Comparison of ENCODE assay signal across 19 mouse cellular contexts in genomic region chr17:47273309-47273708, GRCm38 (mm10).
DNase-seq lines count a peak whose midpoint lies in the region; ATAC-seq and TF ChIP-seq lines count a peak whose summit lies in the region.
"Had no signal": no experiment of that assay in that cellular context is flagged by ENCODE, and none has a peak within 500 bp of the region (broad histone marks: within the 10 kb centered on the region; RNA-seq: fewer than 3 reads in every experiment).

No protein-coding gene starts in this region.

- no peak for TF ChIP-seq CTCF in MEL (IDR thresholded peaks at IDR 0.05 in 2 of 3, conservative IDR thresholded peaks at IDR 0.05 in 1 of 3; ENCODE audit: control insufficient read depth in 1 of 3, insufficient read depth in 1 of 3, low read depth in 2 of 3, low read length in 3 of 3, poor library complexity in 1 of 3, severe bottlenecking in 1 of 3)

- TF ChIP-seq RAD21 in MEL (IDR thresholded peaks at IDR 0.05; ENCODE audit: low read depth, low read length): no peak

- H3K4me1 ChIP-seq in MEL (ENCODE audit: control insufficient read depth in 1 of 2, insufficient read depth in 2 of 2, low read length in 2 of 2): peaks cover 0 to 17% of the 10 kb centered on the region in 2 experiments; a peak in 3 of 4 replicates
- peaks cover 24% of the 10 kb centered on the region for H3K4me1 ChIP-seq in liver, embryonic 16.5 days (ENCODE audit: control insufficient read depth, low read depth, low read length)
- H3K4me1 ChIP-seq: hindbrain, embryonic 12.5 days had no signal

- no peak for TF ChIP-seq POLR2A in MEL (IDR thresholded peaks at IDR 0.05; ENCODE audit: control insufficient read depth in 1 of 2, insufficient read depth in 1 of 2, low read depth in 1 of 2, low read length in 2 of 2, poor library complexity in 1 of 2)

- H3K79me2 ChIP-seq in MEL (ENCODE audit: control insufficient read depth, insufficient read depth, low read length, poor library complexity): no peaks in the 10 kb centered on the region

- no peak overlapping the region for H3K9ac ChIP-seq in MEL (ENCODE audit: control insufficient read depth, low read depth, low read length, poor library complexity, severe bottlenecking)
- no peak overlapping the region for H3K9ac ChIP-seq in liver, embryonic 16.5 days (ENCODE audit: low read depth, low read length)
- H3K9ac ChIP-seq: hindbrain, embryonic 12.5 days had no signal

- H3K9me3 ChIP-seq in MEL (replicated peaks; ENCODE audit: insufficient read depth, low read length): no peaks in the 10 kb centered on the region
- no peaks in the 10 kb centered on the region for H3K9me3 ChIP-seq in liver, embryonic 16.5 days (replicated peaks; ENCODE audit: control insufficient read depth, low read length)
- H3K9me3 ChIP-seq: hindbrain, embryonic 12.5 days had no signal

- no peaks in the 10 kb centered on the region for H3K27me3 ChIP-seq in MEL (ENCODE audit: control insufficient read depth in 1 of 2, insufficient read depth in 2 of 2, low read length in 2 of 2)
- no peaks in the 10 kb centered on the region for H3K27me3 ChIP-seq in liver, embryonic 16.5 days (ENCODE audit: control insufficient read depth, insufficient read depth, low read depth, low read length)
- H3K27me3 ChIP-seq: hindbrain, embryonic 12.5 days had no signal

- peak; percentile 77 for DNase-seq in MEL (ENCODE audit: low read depth, low spot score)
- DNase-seq in MEL-GATA-1-ER (ENCODE audit: extremely low read depth, low read depth): peak; percentile 77
- no peak for DNase-seq in cerebellum, postnatal 25 days
- DNase-seq in adrenal gland, postnatal 25 days: no peak
- DNase-seq in adrenal gland, adult 8-10 months: no peak
- DNase-seq: cerebellum, adult 9-10 months; heart, adult 18-20 months; kidney, adult 2 months; kidney, postnatal 14 days; lung, postnatal 14 days; retina, postnatal 1 day; right cerebral cortex, postnatal 4 days had no signal

- TF ChIP-seq EP300 in MEL (IDR thresholded peaks at IDR 0.05; ENCODE audit: low read depth in 1 of 2, low read length in 2 of 2): peak; percentile 68 to 77

- 0 out of 2 replicates have a peak, but pooled peaks have one; percentile 21 for ATAC-seq in granulocyte monocyte progenitor cell, adult 5-6 weeks (replicated peaks; ENCODE audit: poor library complexity, severe bottlenecking)
- ATAC-seq in liver, embryonic 16.5 days (ENCODE audit: low read depth): peak; percentile 74
- ATAC-seq: inflammation-experienced regulatory T-cells, adult 6 months had no signal

- H3K36me3 ChIP-seq in MEL (ENCODE audit: control insufficient read depth in 1 of 2, insufficient read depth in 2 of 2, low read length in 2 of 2): peaks cover 0 to 13% of the 10 kb centered on the region in 2 experiments; a peak in 2 of 4 replicates
- H3K36me3 ChIP-seq in liver, embryonic 16.5 days (ENCODE audit: control insufficient read depth, insufficient read depth): no peaks in the 10 kb centered on the region

- peak overlapping the region; percentile 7 for H3K4me2 ChIP-seq in liver, embryonic 16.5 days (ENCODE audit: low read depth, low read length)
- H3K4me2 ChIP-seq: hindbrain, embryonic 12.5 days had no signal

- 33% methylated on average over 7 of the region's 7 CpGs for WGBS in liver, embryonic 16.5 days (ENCODE audit: insufficient replicate concordance)

- peak overlapping the region; percentile 42 for H3K27ac ChIP-seq in MEL (ENCODE audit: control insufficient read depth, low read depth, low read length)
- no peak overlapping the region for H3K27ac ChIP-seq in liver, embryonic 16.5 days (ENCODE audit: low read length)
- H3K27ac ChIP-seq: forebrain, embryonic 10.5 days; hindbrain, embryonic 12.5 days; midbrain, embryonic 10.5 days; stomach, postnatal 0 days had no signal

- no peak overlapping the region for H3K4me3 ChIP-seq in MEL (ENCODE audit: control insufficient read depth in 1 of 2, insufficient read depth in 1 of 2, low read depth in 2 of 2, low read length in 2 of 2)
- H3K4me3 ChIP-seq in liver, embryonic 16.5 days (ENCODE audit: low read depth, low read length): no peak overlapping the region
- H3K4me3 ChIP-seq: forebrain, embryonic 10.5 days; hindbrain, embryonic 12.5 days; midbrain, embryonic 10.5 days had no signal

TF ChIP-seq in MEL, 35 proteins besides CTCF, POLR2A, EP300 and RAD21:
- no peak for TF ChIP-seq HCFC1 (IDR thresholded peaks at IDR 0.05; ENCODE audit: low read depth, low read length)
- TF ChIP-seq ETS1 (IDR thresholded peaks at IDR 0.05; ENCODE audit: low read depth, low read length): peak; percentile 39; the same call in 1 of the 2 replicates
- no peak for TF ChIP-seq RCOR1 (IDR thresholded peaks at IDR 0.05; ENCODE audit: low read depth, low read length)
- peak; percentile 77 for TF ChIP-seq GATA1 (IDR thresholded peaks at IDR 0.05; ENCODE audit: low read depth, low read length)
- no peak for TF ChIP-seq SIN3A (IDR thresholded peaks at IDR 0.05; ENCODE audit: low read length)
- no peak for TF ChIP-seq NRF1 (IDR thresholded peaks at IDR 0.05; ENCODE audit: insufficient read depth, low read depth, low read length, poor library complexity, severe bottlenecking)
- no peak for TF ChIP-seq MEF2A (IDR thresholded peaks at IDR 0.05; ENCODE audit: extremely low read depth, insufficient replicate concordance, low read depth, low read length, poor library complexity, severe bottlenecking)
- peak; percentile 75 for TF ChIP-seq TCF12 (IDR thresholded peaks at IDR 0.05; ENCODE audit: low read depth, low read length)
- TF ChIP-seq USF1 (IDR thresholded peaks at IDR 0.05; ENCODE audit: low read depth, low read length): no peak
- TF ChIP-seq MYC (IDR thresholded peaks at IDR 0.05; ENCODE audit: low read depth, low read length): no peak
- TF ChIP-seq ZNF384 (IDR thresholded peaks at IDR 0.05; ENCODE audit: low read depth, low read length): peak; percentile 45; the same call in 1 of the 2 replicates
- TF ChIP-seq TAL1 (IDR thresholded peaks at IDR 0.05; ENCODE audit: low read length): peak; percentile 89
- no peak for TF ChIP-seq ZC3H11A (IDR thresholded peaks at IDR 0.05; ENCODE audit: low read depth, low read length)
- TF ChIP-seq E2F4 (IDR thresholded peaks at IDR 0.05; ENCODE audit: borderline replicate concordance, low read depth, low read length): no peak

Comparison
In these comparisons a context has a peak if more than half of its experiments do, and no peak if none do; other contexts are left out.
1. DNase-seq: peak in MEL (single experiment) and MEL-GATA-1-ER (single experiment); none in cerebellum, postnatal 25 days (0 of 2), adrenal gland, postnatal 25 days (single experiment) and adrenal gland, adult 8-10 months (single experiment).